Mouse (Mus musculus) forebrain, embryonic 12.5 days (tissue): ENCODE data around the gene Parvb. TPM values are rescaled to one million over a fixed set of nuclear protein-coding genes. Genes with fewer than 3 reads are reported as not detected.

Experiments used
- ATAC-seq: fragments of 200-750 bp; cut with Nextera tagmentation; 2 replicates; pipeline ENCODE4 v1.8.0; 2017; ENCODE audit warnings: moderate TSS enrichment; ENCODE audit not compliant: low FRiP score
- H3K27ac ChIP-seq: fragments of 300-500 bp; sonication (generic); 2 replicates; pipeline ENCODE4 v1.5.1; 2016; ENCODE audit warnings: mild to moderate bottlenecking
- H3K27me3 ChIP-seq: fragments of 300-500 bp; sonication (generic); 2 replicates; pipeline ENCODE4 v1.6.1; 2016; ENCODE audit warnings: mild to moderate bottlenecking
- H3K36me3 ChIP-seq: fragments of 300-500 bp; sonication (generic); replicated peaks from 2 replicates; pipeline ENCODE4 v1.6.1; 2016; ENCODE audit warnings: mild to moderate bottlenecking
- H3K4me1 ChIP-seq: fragments of 300-500 bp; sonication (generic); 2 replicates; pipeline ENCODE4 v1.6.1; 2016
- H3K4me2 ChIP-seq: fragments of 300-500 bp; sonication (generic); 2 replicates; pipeline ENCODE4 v1.6.1; 2016; ENCODE audit warnings: mild to moderate bottlenecking, moderate library complexity
- H3K4me3 ChIP-seq: fragments of 300-500 bp; sonication (generic); replicated peaks from 2 replicates; pipeline ENCODE4 v1.5.1; 2016; ENCODE audit warnings: mild to moderate bottlenecking
- H3K9ac ChIP-seq: fragments of 300-500 bp; sonication (generic); 2 replicates; pipeline ENCODE4 v1.6.1; 2016; ENCODE audit warnings: mild to moderate bottlenecking
- H3K9me3 ChIP-seq: fragments of 300-500 bp; sonication (generic); 2 replicates; pipeline ENCODE4 v1.6.1; 2016
- WGBS: fragments of 180-500 bp; shearing (Covaris S2); methylation state at CpG from one replicate; pipeline ENCODE4 v1.1.7; 2016; 5-methylcytosine and 5-hydroxymethylcytosine counted together
- polyA plus RNA-seq: library from polyadenylated mRNA; unstranded; fragments of >200 nt; fragmentation: Nextera tagmentation; extraction: Ambion mirVana; gene quantifications from 2 replicates; pipeline ENCODE4 v1.2.1, GENCODE M21; 2016

Gene Parvb
- polyA plus RNA-seq = 2.0 and 2.4 TPM in 2 replicates

DNA sequence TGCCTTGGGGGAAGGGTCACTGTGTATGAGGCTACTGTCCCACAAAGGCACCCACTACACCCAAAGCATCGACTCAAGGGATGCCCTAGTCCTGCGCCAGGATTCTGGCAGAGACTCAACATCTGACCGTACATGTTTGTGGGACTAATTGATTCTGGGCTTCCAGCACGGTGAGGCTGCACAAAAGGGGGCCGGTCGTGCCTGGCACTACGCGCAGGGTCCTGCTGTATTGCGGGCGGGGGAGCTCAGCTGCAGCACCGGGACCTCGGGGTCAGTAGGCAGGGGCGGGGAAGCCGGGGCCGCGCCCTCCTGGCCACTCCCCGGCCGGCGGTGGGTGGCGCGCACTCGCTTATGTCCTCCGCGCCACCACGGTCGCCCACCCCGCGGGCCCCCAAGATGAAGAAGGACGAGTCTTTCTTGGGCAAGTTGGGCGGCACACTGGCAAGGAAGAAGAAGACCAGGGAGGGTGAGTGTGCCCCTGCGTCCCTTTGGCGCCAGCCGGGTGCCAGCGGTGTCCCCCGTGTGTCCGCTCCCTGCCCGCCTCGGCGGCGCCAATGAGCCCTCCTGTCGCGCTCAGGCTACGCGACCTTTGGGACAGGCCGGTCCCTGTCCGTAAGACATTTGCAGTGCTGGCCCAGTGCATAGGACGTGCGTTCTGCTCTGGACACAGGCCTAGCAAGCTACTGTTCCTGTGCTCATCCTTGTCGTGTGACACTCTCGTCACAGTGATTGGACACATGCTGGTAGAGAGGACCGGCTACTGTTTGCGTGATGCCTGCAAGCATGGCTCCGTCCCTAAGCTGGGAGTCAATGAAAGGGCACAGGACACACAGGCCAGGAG lies at the start of gene Parvb:
TSS of gene Parvb (plus strand) at position 323 of the 841 bp plus-strand sequence.
- WGBS = under 1% methylated on average over 53 of the region's 53 CpGs
- peaks cover 47% of the 10 kb centered on the region for H3K27me3 ChIP-seq
- peak within 1 kb of the TSS; percentile 94 for H3K4me2 ChIP-seq
- peak; percentile 48 for ATAC-seq
- peak within 1 kb of the TSS; percentile 65 for H3K27ac ChIP-seq
- no peaks in the 10 kb centered on the region for H3K9me3 ChIP-seq
- H3K4me3 ChIP-seq = peak within 1 kb of the TSS; percentile 51
- H3K9ac ChIP-seq = peak within 1 kb of the TSS; percentile 59
- H3K4me1 ChIP-seq = peaks cover 47% of the 10 kb centered on the region
- H3K36me3 ChIP-seq = no peaks in the 10 kb centered on the region

DNA sequence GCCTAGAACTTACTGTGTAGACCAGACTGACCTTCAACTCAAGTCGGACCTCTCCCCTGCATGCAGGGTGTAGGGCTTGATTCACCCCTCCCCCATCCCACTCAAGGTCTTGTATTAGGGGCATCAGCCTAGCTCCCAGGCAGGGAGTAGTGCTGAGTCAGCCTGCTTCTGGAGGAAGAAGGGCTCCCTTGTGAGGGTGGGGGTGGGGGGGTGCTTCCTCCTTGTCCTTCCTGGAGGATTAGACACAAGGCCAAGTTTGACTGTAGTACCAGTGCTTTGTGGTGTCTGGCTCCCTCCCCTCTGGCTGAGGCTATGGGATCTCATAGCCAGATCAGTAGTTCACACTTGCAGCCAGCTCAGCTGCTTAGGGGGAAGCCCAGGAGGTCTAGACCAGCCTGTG lies 47.9 kb upstream of the Parvb start:
- Histone ChIP-seq H3K9me3 (no peaks in the 10 kb centered on the region), H3K4me1 (no peaks in the 10 kb centered on the region), H3K4me3 (no peak overlapping the region), H3K4me2 (no peak overlapping the region), H3K36me3 (no peaks in the 10 kb centered on the region), H3K9ac (no peak overlapping the region), H3K27ac (no peak overlapping the region), H3K27me3 (0 out of 2 replicates have a peak, but pooled peaks cover 3% of the 10 kb centered on the region)
- 47% methylated on average over 1 of the region's 1 CpGs for WGBS
- no peak for ATAC-seq

- no peaks in the 10 kb centered on the region for H3K36me3 ChIP-seq
- H3K9ac ChIP-seq = no peak overlapping the region
- no peaks in the 10 kb centered on the region; the same call in 1 of the 2 replicates for H3K4me1 ChIP-seq
- 60% methylated on average over 4 of the region's 4 CpGs for WGBS
- H3K9me3 ChIP-seq = no peaks in the 10 kb centered on the region
- no peak overlapping the region for H3K4me3 ChIP-seq
- no peak overlapping the region for H3K4me2 ChIP-seq
- H3K27me3 ChIP-seq = 0 out of 2 replicates have a peak, but pooled peaks cover 3% of the 10 kb centered on the region
- ATAC-seq = no peak
- H3K27ac ChIP-seq = no peak overlapping the region
These were observed 45.6 kb upstream of the Parvb start for GRCm38 (mm10) chr15:84186196-84186595.

GRCm38 (mm10) chr15:84188887-84189530 lies 42.8 kb upstream of the Parvb start:
- WGBS = 60% methylated on average over 2 of the region's 2 CpGs
- H3K4me2 ChIP-seq = no peak overlapping the region
- peaks cover 15% of the 10 kb centered on the region for H3K4me1 ChIP-seq
- no peaks in the 10 kb centered on the region for H3K36me3 ChIP-seq
- no peak overlapping the region for H3K4me3 ChIP-seq
- H3K27me3 ChIP-seq = no peaks in the 10 kb centered on the region
- no peak overlapping the region for H3K9ac ChIP-seq
- H3K27ac ChIP-seq = no peak overlapping the region
- no peak for ATAC-seq
- no peaks in the 10 kb centered on the region for H3K9me3 ChIP-seq

DNA sequence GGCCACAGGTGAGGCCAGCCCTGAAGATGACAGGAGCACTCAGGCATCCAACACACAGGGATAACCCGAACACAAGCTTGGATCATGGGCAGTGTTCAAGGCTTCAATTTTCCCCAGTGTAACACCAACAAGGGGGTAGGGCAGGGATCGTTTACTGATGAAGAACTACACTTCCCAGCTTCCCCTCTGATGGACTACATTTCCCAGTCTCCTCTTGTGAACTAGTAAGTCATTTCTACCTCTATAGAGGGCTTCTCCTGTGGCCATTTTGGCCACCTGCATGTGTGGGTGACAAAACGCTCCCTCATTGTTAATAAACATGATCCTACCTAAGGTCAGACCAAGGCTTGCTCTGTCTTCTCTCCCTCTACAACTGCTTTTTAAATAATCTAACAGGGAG lies 42.0 kb upstream of the Parvb start:
- Histone ChIP-seq H3K9me3 (no peaks in the 10 kb centered on the region), H3K9ac (no peak overlapping the region), H3K27ac (no peak overlapping the region), H3K27me3 (no peaks in the 10 kb centered on the region), H3K4me2 (no peak overlapping the region), H3K4me3 (no peak overlapping the region), H3K36me3 (no peaks in the 10 kb centered on the region), H3K4me1 (peaks cover 15% of the 10 kb centered on the region)
- no peak for ATAC-seq
- WGBS = 51% methylated on average over 3 of the region's 3 CpGs

DNA sequence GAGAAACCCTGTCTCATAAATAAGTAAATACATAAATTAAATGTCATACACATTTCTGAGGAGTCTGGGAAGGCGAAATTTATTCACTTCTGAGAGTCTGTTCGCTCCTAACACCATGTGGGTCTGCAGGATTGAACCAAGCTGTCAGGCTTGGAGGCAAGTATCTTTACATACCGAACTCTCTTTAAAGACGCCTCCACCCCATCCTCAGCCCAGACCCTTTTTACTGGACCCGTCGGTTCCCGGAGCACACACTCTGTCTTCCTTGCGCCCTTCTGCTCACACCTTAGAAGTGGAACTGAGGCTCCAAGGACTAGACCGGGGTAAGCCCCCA lies 40.2 kb upstream of the Parvb start:
- peaks cover 15% of the 10 kb centered on the region for H3K4me1 ChIP-seq
- H3K4me2 ChIP-seq = peak overlapping the region; percentile 65
- peaks cover 14% of the 10 kb centered on the region for H3K36me3 ChIP-seq
- H3K27me3 ChIP-seq = no peaks in the 10 kb centered on the region
- H3K9ac ChIP-seq = peak overlapping the region; percentile 78
- H3K9me3 ChIP-seq = no peaks in the 10 kb centered on the region
- ATAC-seq = no peak; the same call in 1 of the 2 replicates
- peak overlapping the region; percentile 86 for H3K27ac ChIP-seq
- 1% methylated on average over 9 of the region's 9 CpGs for WGBS
- peak overlapping the region; percentile 91 for H3K4me3 ChIP-seq

DNA sequence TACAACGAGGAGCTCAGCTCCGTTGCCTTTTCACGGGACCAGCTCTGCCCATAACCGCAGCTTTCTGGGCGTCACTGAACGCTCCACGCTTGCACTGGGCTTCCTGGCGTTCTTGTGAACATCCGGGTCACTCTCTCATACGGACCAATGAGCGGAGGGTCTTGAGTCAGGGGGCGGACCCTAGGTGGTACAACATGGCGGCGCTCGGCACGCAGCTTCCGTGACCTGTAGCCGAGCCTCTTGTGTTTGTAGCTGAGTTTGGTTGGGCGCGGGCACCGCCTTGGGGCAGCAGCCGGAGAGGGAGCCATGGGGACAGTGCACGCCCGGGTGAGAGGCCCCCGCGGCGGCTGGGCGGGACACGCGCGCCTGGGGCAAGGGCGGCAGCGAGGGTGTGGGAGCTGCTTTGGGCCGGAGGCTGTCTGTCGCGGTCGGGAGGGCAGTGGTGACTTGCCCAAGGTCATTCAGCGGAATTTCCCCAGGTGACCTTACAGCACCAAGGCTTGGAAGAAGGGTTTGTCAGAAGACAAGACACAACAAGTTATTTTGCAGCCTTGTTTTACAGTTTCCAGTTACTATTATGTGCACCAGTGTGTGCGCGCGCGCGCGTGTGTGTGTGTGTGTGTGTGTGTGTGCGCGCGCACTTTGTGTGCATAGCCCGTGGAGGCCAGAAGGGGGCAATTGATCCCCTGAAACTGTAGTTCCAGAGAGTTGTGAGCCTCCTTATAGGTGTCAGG lies 39.6 kb upstream of the Parvb start, which contains the start of gene Samm50:
TSS of gene Samm50 (plus strand) at position 184 of the 734 bp plus-strand sequence.
- no peaks in the 10 kb centered on the region for H3K9me3 ChIP-seq
- H3K36me3 ChIP-seq = peaks cover 19% of the 10 kb centered on the region
- peak; percentile 99 for ATAC-seq
- peak within 1 kb of the TSS; percentile 86 for H3K27ac ChIP-seq
- 6% methylated on average over 47 of the region's 48 CpGs for WGBS
- peak within 1 kb of the TSS; percentile 65 for H3K4me2 ChIP-seq
- peak within 1 kb of the TSS; percentile 91 for H3K4me3 ChIP-seq
- peaks cover 15% of the 10 kb centered on the region for H3K4me1 ChIP-seq
- H3K9ac ChIP-seq = peak within 1 kb of the TSS; percentile 78
- no peaks in the 10 kb centered on the region for H3K27me3 ChIP-seq

GRCm38 (mm10) chr15:84196486-84197165 lies 35.2 kb upstream of the Parvb start:
- peaks cover 63% of the 10 kb centered on the region for H3K36me3 ChIP-seq
- no peaks in the 10 kb centered on the region for H3K27me3 ChIP-seq
- H3K4me1 ChIP-seq = peaks cover 11% of the 10 kb centered on the region
- 91% methylated on average over 8 of the region's 8 CpGs for WGBS
- no peak overlapping the region for H3K4me2 ChIP-seq
- H3K4me3 ChIP-seq = no peak overlapping the region
- H3K27ac ChIP-seq = no peak overlapping the region
- H3K9me3 ChIP-seq = no peaks in the 10 kb centered on the region
- ATAC-seq = no peak
- no peak overlapping the region for H3K9ac ChIP-seq

DNA sequence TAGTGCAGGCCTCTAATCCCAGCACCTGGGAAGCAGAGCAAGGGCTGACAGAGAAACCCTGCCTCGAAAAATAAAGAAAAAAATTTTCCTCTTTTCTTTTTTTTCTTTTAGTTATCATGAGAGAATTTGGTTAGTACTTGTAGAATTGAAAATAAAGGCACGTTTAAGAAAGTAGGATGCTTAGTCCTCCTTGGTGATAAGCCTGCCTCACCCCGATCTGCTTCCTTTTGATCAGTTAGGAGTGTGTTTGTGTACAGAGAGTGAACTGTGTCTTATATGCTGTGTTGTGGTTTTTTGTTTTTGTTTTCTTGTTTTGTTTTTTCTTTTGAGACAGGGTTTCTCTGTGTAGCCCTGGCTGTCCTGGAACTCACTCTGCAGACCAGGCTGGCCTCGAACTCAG lies 24.5 kb upstream of the Parvb start:
- Histone ChIP-seq H3K4me1 (peaks cover under 1% of the 10 kb centered on the region; the same call in 1 of the 2 replicates), H3K27ac (no peak overlapping the region), H3K9me3 (no peaks in the 10 kb centered on the region), H3K36me3 (peaks cover 90% of the 10 kb centered on the region), H3K9ac (no peak overlapping the region), H3K27me3 (no peaks in the 10 kb centered on the region), H3K4me2 (no peak overlapping the region), H3K4me3 (no peak overlapping the region)
- no peak for ATAC-seq
- 96% methylated on average over 4 of the region's 4 CpGs for WGBS

DNA sequence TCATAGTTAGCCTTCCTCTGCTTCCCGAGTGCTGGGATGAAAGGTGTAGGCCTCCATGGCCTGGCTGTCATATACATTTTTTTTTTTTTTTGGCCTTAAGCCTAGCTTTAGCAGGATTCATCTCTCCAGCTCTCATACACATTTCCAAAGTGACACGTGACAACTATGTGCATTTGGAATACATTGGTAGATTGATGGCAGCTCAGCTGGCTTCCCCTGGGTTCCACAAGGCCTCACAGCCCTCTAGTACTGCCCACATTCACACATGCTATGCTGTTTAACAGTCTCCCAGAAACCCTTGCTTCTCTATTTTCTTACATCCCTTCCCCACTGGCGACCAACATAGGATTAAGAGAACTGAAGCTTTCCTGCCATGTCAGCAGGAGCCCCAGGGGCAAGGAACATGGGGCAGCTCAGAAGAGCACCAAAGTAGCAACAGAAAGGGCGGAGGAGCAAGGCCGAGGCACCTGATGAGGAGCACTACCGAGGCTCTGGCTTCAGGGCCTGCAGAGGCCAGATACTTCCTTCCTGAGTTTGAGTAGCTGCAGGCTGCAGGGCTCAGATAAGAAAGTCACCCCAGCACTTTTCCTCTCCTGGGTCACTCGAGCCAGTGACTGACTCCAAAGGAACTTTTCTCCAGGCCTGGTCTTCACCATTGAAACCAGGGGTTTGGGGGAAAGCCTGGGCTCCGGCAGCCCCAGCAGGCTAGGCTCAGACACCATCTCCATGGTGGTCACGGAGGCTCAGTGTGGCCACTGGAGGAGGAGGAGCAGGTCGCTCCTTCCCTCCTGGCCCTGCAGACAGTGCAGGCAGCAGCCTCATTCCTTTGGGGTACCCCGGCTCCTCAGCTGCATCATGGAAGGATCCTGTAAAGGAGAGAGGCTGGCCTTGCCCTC lies 22.1 kb upstream of the Parvb start:
- 90% methylated on average over 11 of the region's 11 CpGs for WGBS
- no peak for ATAC-seq
- Histone ChIP-seq H3K4me3 (no peak overlapping the region), H3K9ac (no peak overlapping the region), H3K4me1 (peaks cover 7% of the 10 kb centered on the region; the same call in 1 of the 2 replicates), H3K27me3 (no peaks in the 10 kb centered on the region), H3K27ac (peak overlapping the region; percentile 25; the same call in 1 of the 2 replicates), H3K36me3 (peaks cover 74% of the 10 kb centered on the region), H3K9me3 (no peaks in the 10 kb centered on the region), H3K4me2 (no peak overlapping the region)

GRCm38 (mm10) chr15:84210461-84210860 lies 21.4 kb upstream of the Parvb start:
- no peak for ATAC-seq
- peaks cover 7% of the 10 kb centered on the region; the same call in 1 of the 2 replicates for H3K4me1 ChIP-seq
- H3K4me3 ChIP-seq = no peak overlapping the region
- H3K9ac ChIP-seq = no peak overlapping the region
- peaks cover 71% of the 10 kb centered on the region for H3K36me3 ChIP-seq
- WGBS = 95% methylated on average over 13 of the region's 13 CpGs
- H3K4me2 ChIP-seq = no peak overlapping the region
- no peak overlapping the region for H3K27ac ChIP-seq
- H3K9me3 ChIP-seq = no peaks in the 10 kb centered on the region
- H3K27me3 ChIP-seq = no peaks in the 10 kb centered on the region
